Mouse (Mus musculus) urinary bladder, postnatal 0 days (tissue): ENCODE measurements around the gene Tax1bp1. TPM values are rescaled to one million over a fixed set of nuclear protein-coding genes. Genes with fewer than 3 reads are reported as not detected.

Source experiments
- polyA plus RNA-seq: library from polyadenylated mRNA; unstranded; fragments of >200 nt; fragmentation: Nextera tagmentation; extraction: Ambion mirVana; gene quantifications from 2 replicates; pipeline ENCODE4 v1.2.1, GENCODE M21; 2015

The Tax1bp1 gene
- polyA plus RNA-seq = 164 and 177 TPM in 2 replicates

GRCm38 (mm10) chr6:52713104-52713896 is at the start of gene Tax1bp1:
Gene Tax1bp1 (plus strand): TSS chr6:52713729.

Other genes starting within 250 kb of the Tax1bp1 start
- 81.5 and 83.4 TPM in 2 replicates for gene Hibadh, start 73.3 kb upstream of the Tax1bp1 start, polyA plus RNA-seq